Mouse (Mus musculus) liver, embryonic 12.5 days (tissue): ENCODE data around the gene Vps37b. TPM values are rescaled to one million over a fixed set of nuclear protein-coding genes. Genes with fewer than 3 reads are reported as not detected.

ENCODE experiments used
- ATAC-seq: fragments of 200-750 bp; cut with Nextera tagmentation; 2 replicates; pipeline ENCODE4 v1.8.0; 2017; ENCODE audit warnings: moderate number of reproducible peaks, mild to moderate bottlenecking, moderate library complexity
- H3K27ac ChIP-seq: fragments of 300-500 bp; sonication (generic); 2 replicates; pipeline ENCODE4 v1.5.1; 2016; ENCODE audit warnings: mild to moderate bottlenecking
- H3K27me3 ChIP-seq: fragments of 300-500 bp; sonication (generic); replicated peaks from 2 replicates; pipeline ENCODE4 v1.6.1; 2016; ENCODE audit warnings: mild to moderate bottlenecking, moderate library complexity
- H3K36me3 ChIP-seq: fragments of 300-500 bp; sonication (generic); 2 replicates; pipeline ENCODE4 v1.6.1; 2016; ENCODE audit warnings: mild to moderate bottlenecking, moderate library complexity
- H3K4me1 ChIP-seq: fragments of 300-500 bp; sonication (generic); 2 replicates; pipeline ENCODE4 v1.6.1; 2016
- H3K4me2 ChIP-seq: fragments of 300-500 bp; sonication (generic); 2 replicates; pipeline ENCODE4 v1.6.1; 2016; ENCODE audit warnings: mild to moderate bottlenecking, moderate library complexity
- H3K4me3 ChIP-seq: fragments of 300-500 bp; sonication (generic); 2 replicates; pipeline ENCODE4 v1.5.1; 2016; ENCODE audit warnings: mild to moderate bottlenecking, moderate library complexity
- H3K9ac ChIP-seq: fragments of 300-500 bp; sonication (generic); 2 replicates; pipeline ENCODE4 v1.6.1; 2016; ENCODE audit warnings: mild to moderate bottlenecking, moderate library complexity
- H3K9me3 ChIP-seq: fragments of 300-500 bp; sonication (generic); replicated peaks from 2 replicates; pipeline ENCODE4 v1.6.1; 2016; ENCODE audit warnings: mild to moderate bottlenecking, moderate library complexity
- WGBS: fragments of 180-500 bp; shearing (Covaris S2); methylation state at CpG from one replicate; pipeline ENCODE4 v1.1.7; 2016; ENCODE audit not compliant: insufficient replicate concordance; 5-methylcytosine and 5-hydroxymethylcytosine counted together
- polyA plus RNA-seq: library from polyadenylated mRNA; unstranded; fragments of >200 nt; fragmentation: Nextera tagmentation; extraction: Ambion mirVana; gene quantifications from 2 replicates; pipeline ENCODE4 v1.2.1, GENCODE M21; 2016

The Vps37b gene
- polyA plus RNA-seq, 1 experiment from 2014 or later = 20.9 TPM

GRCm38 (mm10) chr5:123985434-123985833, 46.6 kb downstream of the Vps37b start:
- H3K4me2 ChIP-seq = no peak overlapping the region
- no peak overlapping the region for H3K9ac ChIP-seq
- peaks cover 11% of the 10 kb centered on the region; the same call in 1 of the 2 replicates for H3K36me3 ChIP-seq
- WGBS = 70% methylated on average over 9 of the region's 9 CpGs
- no peak overlapping the region for H3K27ac ChIP-seq
- H3K9me3 ChIP-seq = no peaks in the 10 kb centered on the region
- H3K4me1 ChIP-seq = peaks cover 33% of the 10 kb centered on the region
- no peak overlapping the region for H3K4me3 ChIP-seq
- H3K27me3 ChIP-seq = no peaks in the 10 kb centered on the region
- no peak for ATAC-seq

- no peak overlapping the region for H3K4me2 ChIP-seq
- H3K4me1 ChIP-seq = peaks cover 46% of the 10 kb centered on the region
- no peaks in the 10 kb centered on the region for H3K36me3 ChIP-seq
- H3K9ac ChIP-seq = no peak overlapping the region
- no peak for ATAC-seq
- H3K27ac ChIP-seq = no peak overlapping the region
- H3K27me3 ChIP-seq = no peaks in the 10 kb centered on the region
- H3K9me3 ChIP-seq = no peaks in the 10 kb centered on the region
- 55% methylated on average over 11 of the region's 11 CpGs for WGBS
- H3K4me3 ChIP-seq = no peak overlapping the region
Measured at GRCm38 (mm10) chr5:123982838-123983237, 49.2 kb downstream of the Vps37b start.

GRCm38 (mm10) chr5:123981250-123981554, 50.9 kb downstream of the Vps37b start:
- H3K36me3 ChIP-seq = no peaks in the 10 kb centered on the region
- H3K27me3 ChIP-seq = peaks cover 8% of the 10 kb centered on the region; the same call in 1 of the 2 replicates
- no peaks in the 10 kb centered on the region for H3K9me3 ChIP-seq
- H3K9ac ChIP-seq = no peak overlapping the region
- peaks cover 40% of the 10 kb centered on the region for H3K4me1 ChIP-seq
- H3K4me2 ChIP-seq = no peak overlapping the region
- no peak for ATAC-seq
- 72% methylated on average over 6 of the region's 6 CpGs for WGBS
- H3K4me3 ChIP-seq = no peak overlapping the region
- H3K27ac ChIP-seq = no peak overlapping the region

GRCm38 (mm10) chr5:123980521-123981249, 51.4 kb downstream of the Vps37b start:
- Histone ChIP-seq H3K9ac (no peak overlapping the region), H3K36me3 (no peaks in the 10 kb centered on the region), H3K4me3 (no peak overlapping the region), H3K27me3 (peaks cover 12% of the 10 kb centered on the region), H3K27ac (no peak overlapping the region), H3K4me1 (peaks cover 44% of the 10 kb centered on the region), H3K9me3 (no peaks in the 10 kb centered on the region), H3K4me2 (no peak overlapping the region)
- 65% methylated on average over 9 of the region's 9 CpGs for WGBS
- ATAC-seq = no peak

GRCm38 (mm10) chr5:123979980-123980369, 52.1 kb downstream of the Vps37b start:
- Histone ChIP-seq H3K4me2 (no peak overlapping the region), H3K27me3 (peaks cover 19% of the 10 kb centered on the region), H3K9ac (no peak overlapping the region), H3K36me3 (no peaks in the 10 kb centered on the region), H3K9me3 (no peaks in the 10 kb centered on the region), H3K27ac (no peak overlapping the region), H3K4me1 (peaks cover 49% of the 10 kb centered on the region), H3K4me3 (no peak overlapping the region)
- WGBS = 61% methylated on average over 4 of the region's 4 CpGs
- no peak for ATAC-seq

GRCm38 (mm10) chr5:123979221-123979979, 52.7 kb downstream of the Vps37b start:
- H3K4me1 ChIP-seq = peaks cover 55% of the 10 kb centered on the region
- WGBS = 72% methylated on average over 18 of the region's 18 CpGs

GRCm38 (mm10) chr5:123978131-123978530, 53.9 kb downstream of the Vps37b start:
- Histone ChIP-seq H3K27ac (peak overlapping the region; percentile 12; the same call in 1 of the 2 replicates), H3K9me3 (no peaks in the 10 kb centered on the region), H3K4me3 (no peak overlapping the region), H3K9ac (no peak overlapping the region), H3K4me2 (peak overlapping the region; percentile 27; the same call in 1 of the 2 replicates), H3K27me3 (peaks cover 37% of the 10 kb centered on the region), H3K4me1 (peaks cover 65% of the 10 kb centered on the region), H3K36me3 (no peaks in the 10 kb centered on the region)
- WGBS = 65% methylated on average over 5 of the region's 5 CpGs
- ATAC-seq = no peak

More at GRCm38 (mm10) chr5:123979221-123979979, 52.7 kb downstream of the Vps37b start:
- Histone ChIP-seq H3K36me3 (no peaks in the 10 kb centered on the region), H3K4me2 (no peak overlapping the region), H3K9ac (no peak overlapping the region), H3K4me3 (no peak overlapping the region), H3K27ac (no peak overlapping the region), H3K27me3 (peaks cover 25% of the 10 kb centered on the region), H3K9me3 (no peaks in the 10 kb centered on the region)
- ATAC-seq = no peak

GRCm38 (mm10) chr5:123977231-123977630, 54.8 kb downstream of the Vps37b start:
- H3K4me2 ChIP-seq = peak overlapping the region; percentile 86
- H3K9ac ChIP-seq = no peak overlapping the region
- H3K27me3 ChIP-seq = peaks cover 46% of the 10 kb centered on the region
- no peak overlapping the region for H3K4me3 ChIP-seq
- no peaks in the 10 kb centered on the region for H3K36me3 ChIP-seq
- ATAC-seq = no peak
- H3K27ac ChIP-seq = no peak overlapping the region
- 53% methylated on average over 3 of the region's 3 CpGs for WGBS
- H3K4me1 ChIP-seq = peaks cover 58% of the 10 kb centered on the region
- H3K9me3 ChIP-seq = no peaks in the 10 kb centered on the region

- Histone ChIP-seq H3K4me1 (peaks cover 54% of the 10 kb centered on the region), H3K4me3 (peak overlapping the region; percentile 76), H3K9ac (peak overlapping the region; percentile 14; the same call in 1 of the 2 replicates)
Measured at GRCm38 (mm10) chr5:123975668-123976180, 56.3 kb downstream of the Vps37b start.

GRCm38 (mm10) chr5:123974616-123975111, 57.4 kb downstream of the Vps37b start:
- 38% methylated on average over 11 of the region's 11 CpGs for WGBS
- Histone ChIP-seq H3K9me3 (no peaks in the 10 kb centered on the region), H3K4me1 (peaks cover 48% of the 10 kb centered on the region), H3K9ac (peak overlapping the region; percentile 77), H3K27ac (no peak overlapping the region), H3K36me3 (no peaks in the 10 kb centered on the region), H3K4me3 (peak overlapping the region; percentile 76), H3K27me3 (peaks cover 56% of the 10 kb centered on the region), H3K4me2 (peak overlapping the region; percentile 86)
- no peak for ATAC-seq

More at GRCm38 (mm10) chr5:123975668-123976180, 56.3 kb downstream of the Vps37b start:
- 51% methylated on average over 6 of the region's 6 CpGs for WGBS
- H3K9me3 ChIP-seq = no peaks in the 10 kb centered on the region
- no peak for ATAC-seq
- peak overlapping the region; percentile 86 for H3K4me2 ChIP-seq
- H3K36me3 ChIP-seq = no peaks in the 10 kb centered on the region
- peaks cover 52% of the 10 kb centered on the region for H3K27me3 ChIP-seq
- H3K27ac ChIP-seq = peak overlapping the region; percentile 22

- Histone ChIP-seq H3K4me1 (peaks cover 44% of the 10 kb centered on the region), H3K9me3 (no peaks in the 10 kb centered on the region), H3K9ac (peak overlapping the region; percentile 77), H3K36me3 (no peaks in the 10 kb centered on the region), H3K27ac (peak overlapping the region; percentile 78), H3K4me2 (peak overlapping the region; percentile 86), H3K4me3 (peak overlapping the region; percentile 76), H3K27me3 (peaks cover 56% of the 10 kb centered on the region)
- ATAC-seq = no peak
- 1% methylated on average over 14 of the region's 14 CpGs for WGBS
Measured at GRCm38 (mm10) chr5:123974179-123974485, 57.9 kb downstream of the Vps37b start.
